Mouse (Mus musculus) liver, postnatal 0 days (tissue): ENCODE data around the gene Sestd1.

Experiments
- CTCF ChIP-seq: sonication (generic); IDR thresholded peaks from 2 replicates; pipeline ENCODE4 v1.5.1; 2016; ENCODE audit warnings: antibody characterized with exemption, low read depth
- EP300 ChIP-seq: IDR thresholded peaks from 2 replicates; pipeline ENCODE4 v1.6.1; 2016; ENCODE audit warnings: antibody characterized with exemption, low read depth, mild to moderate bottlenecking

- TF ChIP-seq CTCF (no peak), EP300 (no peak)
Observed at GRCm38 (mm10) chr2:77235896-77236295, 44.5 kb downstream of the Sestd1 start.
